Mouse (Mus musculus): Measurements from ENCODE around the gene Lbx2. TPM values are rescaled to one million over a fixed set of nuclear protein-coding genes. Genes with fewer than 3 reads are reported as not detected.

Gene Lbx2
- total RNA-seq (2021) = 1 to 10 TPM; 5.8 to 8.7 TPM
- long read RNA-seq, experiment 1, partial matches to known transcripts = 0 of 9 reads
- long read RNA-seq, experiment 1, other reads (novel, unspliced or antisense) = 4 of 9 reads
- long read RNA-seq, experiment 2, partial matches to known transcripts = 0 of 5 reads
- long read RNA-seq, experiment 2, other reads (novel, unspliced or antisense) = 2 of 5 reads

- peak; percentile 62 for DNase-seq
Measured at GRCm38 (mm10) chr6:83086121-83087035, at the start of gene Lbx2. Gene Lbx2 (plus strand): TSS chr6:83086367.

GRCm38 (mm10) chr6:83037188-83037587 is 49.0 kb upstream of the Lbx2 start:
- no peak for DNase-seq

- peak; percentile 96 for DNase-seq
Measured at GRCm38 (mm10) chr6:83038496-83039012, 47.6 kb upstream of the Lbx2 start.

GRCm38 (mm10) chr6:83040601-83041000 is 45.6 kb upstream of the Lbx2 start:
- DNase-seq = no peak

- no peak for DNase-seq
Measured at GRCm38 (mm10) chr6:83043561-83043960, 42.6 kb upstream of the Lbx2 start.

- DNase-seq = no peak
Measured at GRCm38 (mm10) chr6:83043993-83044392, 42.2 kb upstream of the Lbx2 start.

GRCm38 (mm10) chr6:83044742-83045141 is 41.4 kb upstream of the Lbx2 start:
- no peak for DNase-seq

- DNase-seq = no peak
Measured at GRCm38 (mm10) chr6:83049367-83049766, 36.8 kb upstream of the Lbx2 start.

GRCm38 (mm10) chr6:83053136-83053960 is 32.8 kb upstream of the Lbx2 start:
- peak; percentile 44 for DNase-seq

GRCm38 (mm10) chr6:83054074-83054851 is 31.9 kb upstream of the Lbx2 start, which contains the start of gene Aup1:
Gene Aup1 (plus strand): TSS chr6:83054521.
- DNase-seq = peak; percentile 98

- DNase-seq = no peak
Measured at GRCm38 (mm10) chr6:83054871-83055431, 31.2 kb upstream of the Lbx2 start, which contains the start of gene Htra2. Gene Htra2 (minus strand): TSS chr6:83055273.

- peak; percentile 38 for DNase-seq
Measured at GRCm38 (mm10) chr6:83057790-83058189, 28.4 kb upstream of the Lbx2 start, which contains the start of gene Dqx1. Gene Dqx1 (plus strand): TSS chr6:83057844.

GRCm38 (mm10) chr6:83058725-83059124 is 27.4 kb upstream of the Lbx2 start:
- no peak for DNase-seq

GRCm38 (mm10) chr6:83065995-83066394 is 20.2 kb upstream of the Lbx2 start:
- DNase-seq = no peak

- no peak for DNase-seq
Measured at GRCm38 (mm10) chr6:83066441-83066840, 19.7 kb upstream of the Lbx2 start.

GRCm38 (mm10) chr6:83068221-83068620 is 17.9 kb upstream of the Lbx2 start:
- no peak for DNase-seq

- no peak for DNase-seq
Measured at GRCm38 (mm10) chr6:83068706-83069487, 17.3 kb upstream of the Lbx2 start.

- no peak for DNase-seq
Measured at GRCm38 (mm10) chr6:83069488-83070246, 16.5 kb upstream of the Lbx2 start.

- no peak for DNase-seq
Measured at GRCm38 (mm10) chr6:83070247-83070310, 16.1 kb upstream of the Lbx2 start, which contains the start of gene Tlx2. Gene Tlx2 (minus strand): TSS chr6:83070293.
